Mouse (Mus musculus): ENCODE results near the gene Fam214b. TPM values are rescaled to one million over a fixed set of nuclear protein-coding genes. Genes with fewer than 3 reads are reported as not detected.

Gene Fam214b
- total RNA-seq, 2 experiments from 2014 or later = 182 to 193 TPM

GRCm38 (mm10) chr4:43040114-43040572 is 5.9 kb downstream of the Fam214b start:
- peak; percentile 78 for ATAC-seq (replicated peaks; ENCODE audit: low FRiP score, poor library complexity, severe bottlenecking)

DNA sequence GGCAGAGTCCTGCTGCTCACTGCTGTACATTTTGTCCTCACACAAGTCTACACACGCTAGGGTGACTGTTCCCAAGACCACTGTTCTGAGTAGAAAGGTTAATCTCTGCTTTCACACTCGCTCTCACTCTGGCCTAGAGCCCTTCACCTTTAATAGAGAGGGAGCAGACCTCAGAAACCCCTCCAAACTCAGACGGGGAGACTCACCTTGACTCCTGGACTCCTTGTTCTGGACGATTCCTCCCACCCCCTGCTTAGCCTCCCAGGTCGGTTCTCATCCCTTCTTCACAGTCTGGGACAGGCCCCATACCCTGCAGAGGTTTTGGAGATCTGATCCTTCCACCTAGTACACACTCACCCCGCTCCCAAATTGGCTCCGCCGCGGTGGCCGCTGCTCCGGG is 6.4 kb downstream of the Fam214b start:
- no peak for ATAC-seq (replicated peaks; ENCODE audit: low FRiP score, poor library complexity, severe bottlenecking)

GRCm38 (mm10) chr4:43038567-43039495 is 7.2 kb downstream of the Fam214b start:
- ATAC-seq (replicated peaks; ENCODE audit: low FRiP score, poor library complexity, severe bottlenecking) = peak; percentile 59

GRCm38 (mm10) chr4:43037860-43038566 is 8.0 kb downstream of the Fam214b start:
- peak; percentile 74 for ATAC-seq (replicated peaks; ENCODE audit: low FRiP score, poor library complexity, severe bottlenecking)

- no peak for ATAC-seq (replicated peaks; ENCODE audit: low FRiP score, poor library complexity, severe bottlenecking)
Measured at GRCm38 (mm10) chr4:43036356-43036755, 9.7 kb downstream of the Fam214b start.

- no peak for ATAC-seq (replicated peaks; ENCODE audit: low FRiP score, poor library complexity, severe bottlenecking)
Measured at GRCm38 (mm10) chr4:43035851-43036250, 10.2 kb downstream of the Fam214b start.

GRCm38 (mm10) chr4:43033481-43033880 is 12.5 kb downstream of the Fam214b start:
- ATAC-seq (replicated peaks; ENCODE audit: low FRiP score, poor library complexity, severe bottlenecking) = no peak

DNA sequence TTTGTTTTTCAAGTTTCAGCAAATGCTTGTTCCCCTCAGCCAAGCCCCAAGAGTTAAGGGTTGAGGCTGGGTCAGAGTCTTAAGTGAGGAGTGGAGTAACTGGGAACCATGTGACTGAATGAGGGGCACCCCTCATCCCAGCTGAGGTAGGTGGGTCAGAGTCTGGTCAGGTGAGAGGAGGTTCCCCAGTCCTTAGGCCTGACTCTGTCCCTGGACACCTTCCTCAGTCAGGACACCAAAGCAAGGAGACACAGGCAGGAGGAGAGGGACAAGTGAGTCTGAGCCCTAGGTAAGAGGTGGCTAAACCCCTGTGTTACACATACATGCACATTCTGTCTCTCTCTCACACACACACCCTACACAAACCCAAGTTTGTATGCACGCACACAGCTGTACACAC is 13.5 kb downstream of the Fam214b start:
- no peak for ATAC-seq (replicated peaks; ENCODE audit: low FRiP score, poor library complexity, severe bottlenecking)

DNA sequence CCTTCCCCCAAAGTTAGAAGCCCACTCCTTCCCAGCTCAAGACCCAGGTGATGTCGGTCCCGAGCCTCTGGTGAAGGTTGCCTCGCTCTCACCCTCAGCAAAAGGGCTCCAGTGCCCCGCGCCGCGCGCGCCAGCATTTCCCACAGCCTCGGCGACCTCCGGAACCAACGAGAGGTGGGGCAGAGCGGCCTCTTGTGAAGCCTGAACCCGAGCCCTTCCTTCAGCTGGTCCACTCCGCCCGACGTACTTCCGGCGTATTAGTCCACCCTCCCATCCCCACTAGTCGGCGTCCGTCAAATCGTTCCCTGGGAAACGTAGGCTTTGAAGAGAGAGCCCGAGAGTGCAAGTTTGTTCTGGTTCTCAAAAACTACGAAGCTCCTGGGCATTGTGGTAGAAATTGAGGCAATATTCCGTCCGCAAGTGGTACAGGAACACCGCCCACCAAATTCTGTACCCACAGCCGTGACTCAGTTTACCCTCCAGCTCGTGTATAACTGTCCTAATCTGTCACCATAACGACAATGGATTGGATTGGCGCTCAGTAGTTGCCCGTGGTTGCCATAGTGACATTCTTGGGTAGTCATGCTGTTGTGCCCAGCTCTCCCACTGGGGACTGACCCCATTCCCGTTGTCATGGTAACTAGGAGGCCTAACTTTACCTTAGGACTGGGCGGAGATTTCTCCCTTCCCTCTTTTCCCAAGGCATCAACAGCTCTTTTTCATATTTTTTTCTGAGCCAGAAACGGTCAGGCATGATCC is 14.6 kb downstream of the Fam214b start, which contains the start of gene Stoml2:
Gene Stoml2 (minus strand): TSS at position 474 of the 759 bp plus-strand sequence.
- ATAC-seq (replicated peaks; ENCODE audit: low FRiP score, poor library complexity, severe bottlenecking) = peak; percentile 91

DNA sequence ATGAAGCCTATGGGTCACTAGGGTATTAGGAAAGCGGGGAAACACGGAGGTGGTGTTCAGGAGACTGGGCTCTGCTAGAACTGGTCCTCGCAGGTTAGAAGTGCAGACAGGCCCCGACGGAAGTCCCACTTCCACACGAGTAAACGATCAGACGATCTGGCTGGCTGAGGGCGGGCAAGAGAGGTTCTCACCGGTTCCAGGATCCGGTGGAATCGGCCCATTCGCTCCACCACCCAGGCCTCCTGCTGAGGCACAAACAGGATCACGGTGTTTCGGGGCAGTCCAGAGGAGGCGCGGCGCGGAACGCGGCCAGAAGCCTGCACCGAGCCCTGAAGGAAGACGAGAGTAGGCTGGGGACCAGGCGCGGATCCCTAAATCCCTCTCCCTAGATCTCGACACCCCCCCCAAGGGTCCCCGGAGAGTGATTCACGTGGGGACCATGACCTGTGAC is 15.2 kb downstream of the Fam214b start:
- peak; percentile 57 for ATAC-seq (replicated peaks; ENCODE audit: low FRiP score, poor library complexity, severe bottlenecking)

- peak; percentile 25 for ATAC-seq (replicated peaks; ENCODE audit: low FRiP score, poor library complexity, severe bottlenecking)
Measured at GRCm38 (mm10) chr4:43030352-43030751, 15.7 kb downstream of the Fam214b start.

DNA sequence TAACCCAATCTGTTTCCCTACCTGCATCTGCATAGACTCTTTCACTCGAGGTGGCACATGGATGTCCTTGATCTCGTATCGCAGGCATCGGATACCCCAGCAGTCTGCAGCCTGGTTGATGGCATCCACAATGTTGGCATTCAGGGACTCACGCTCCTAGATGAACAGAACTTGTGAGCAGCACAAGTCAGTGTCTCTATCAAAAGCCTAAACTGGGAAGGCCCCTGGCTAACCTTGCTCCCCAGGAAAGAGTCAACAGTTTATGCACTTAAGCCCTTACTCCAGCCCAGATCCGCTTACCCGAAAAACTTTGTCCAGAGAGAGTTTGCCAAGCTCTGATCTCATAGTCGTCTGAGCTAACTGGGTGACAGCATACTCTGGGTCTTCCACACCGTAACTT is 16.3 kb downstream of the Fam214b start:
- ATAC-seq (replicated peaks; ENCODE audit: low FRiP score, poor library complexity, severe bottlenecking) = no peak

DNA sequence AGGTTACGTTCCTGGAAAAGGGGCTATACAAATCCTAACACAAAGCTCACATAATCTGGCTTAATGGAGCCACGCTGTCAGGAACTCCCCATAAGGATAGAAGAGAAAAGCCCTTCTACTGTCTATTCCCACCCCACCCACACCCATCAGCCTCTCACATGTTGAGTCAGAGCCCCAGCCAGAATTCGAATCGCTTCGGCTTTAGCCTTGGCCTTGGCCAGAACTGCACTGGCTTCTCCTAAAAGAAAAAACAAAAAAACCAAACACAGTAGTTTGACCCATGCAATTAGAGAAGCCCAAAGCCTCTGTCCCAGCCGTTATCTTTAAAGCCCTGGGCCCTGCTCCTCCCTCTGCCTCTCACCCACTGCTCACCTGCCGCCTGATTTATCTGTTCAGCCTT is 16.9 kb downstream of the Fam214b start:
- no peak for ATAC-seq (replicated peaks; ENCODE audit: low FRiP score, poor library complexity, severe bottlenecking)

GRCm38 (mm10) chr4:43025084-43025960 is 20.7 kb downstream of the Fam214b start, which contains the start of gene Pigo:
Pigo (minus strand) TSS chr4:43025819.
- peak; percentile 92 for ATAC-seq (replicated peaks; ENCODE audit: low FRiP score, poor library complexity, severe bottlenecking)

- ATAC-seq (replicated peaks; ENCODE audit: low FRiP score, poor library complexity, severe bottlenecking) = no peak
Measured at GRCm38 (mm10) chr4:43024673-43025072, 21.3 kb downstream of the Fam214b start.

- ATAC-seq (replicated peaks; ENCODE audit: low FRiP score, poor library complexity, severe bottlenecking) = no peak
Measured at GRCm38 (mm10) chr4:43021341-43021740, 24.7 kb downstream of the Fam214b start.

DNA sequence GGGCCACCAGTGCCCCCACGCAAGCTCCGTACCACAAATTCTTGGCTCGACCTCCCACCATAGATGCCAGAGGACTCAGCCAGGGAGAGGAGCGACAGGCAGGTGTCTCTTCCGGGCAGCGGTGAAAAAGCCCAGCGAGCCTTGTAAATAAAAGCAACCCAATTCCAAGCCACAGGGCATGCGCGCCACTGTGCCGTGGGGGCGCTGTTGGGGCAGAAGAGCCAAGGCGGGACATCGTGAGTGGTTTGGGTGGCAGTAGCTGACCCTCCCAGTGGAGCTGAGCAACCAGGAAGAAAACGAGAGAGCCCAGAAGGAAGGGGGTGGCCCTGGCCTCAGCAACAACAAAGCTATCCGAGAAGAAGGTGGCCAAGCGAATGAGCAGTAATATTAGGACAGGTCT is 25.1 kb downstream of the Fam214b start:
- ATAC-seq (replicated peaks; ENCODE audit: low FRiP score, poor library complexity, severe bottlenecking) = no peak

DNA sequence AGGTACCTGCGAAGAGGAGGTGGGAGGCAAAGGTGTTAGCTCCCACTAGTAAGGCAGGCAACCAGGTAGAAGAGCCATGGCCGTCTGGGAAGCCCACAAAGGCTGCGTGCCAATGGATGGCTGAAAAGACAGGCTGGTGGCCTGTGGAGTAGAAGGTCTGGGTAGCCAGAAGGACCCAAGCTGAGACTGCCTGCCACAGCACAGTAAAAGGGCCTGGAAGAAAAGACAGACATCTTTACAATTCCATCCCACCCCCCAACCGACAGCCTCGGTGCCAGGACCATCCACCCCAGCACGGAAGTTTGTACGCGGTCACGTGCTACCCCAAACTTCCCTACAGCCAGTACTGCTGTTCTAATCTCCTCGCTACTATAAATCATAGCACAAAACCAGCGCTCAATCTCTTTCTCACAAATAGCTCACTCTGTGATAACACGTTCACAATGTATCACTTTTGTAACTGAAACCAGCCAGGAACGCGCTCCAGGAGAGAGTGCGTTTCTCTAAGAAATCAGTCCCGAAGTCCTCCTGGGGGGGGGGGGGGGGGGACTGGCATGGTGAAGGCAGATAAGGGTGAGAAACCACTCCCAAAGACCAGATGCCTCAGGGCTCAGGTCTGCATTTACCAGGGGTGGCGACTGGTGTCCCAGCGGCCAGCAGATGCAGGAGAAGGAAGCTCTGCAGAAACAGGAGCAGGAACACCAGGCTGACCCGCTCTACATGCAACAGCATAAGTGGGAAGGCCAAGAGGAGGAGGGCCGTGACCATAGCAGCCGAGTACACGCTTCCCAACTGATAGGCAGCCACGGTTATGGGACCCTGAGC is 26.2 kb downstream of the Fam214b start:
- no peak for ATAC-seq (replicated peaks; ENCODE audit: low FRiP score, poor library complexity, severe bottlenecking)
